Mouse (Mus musculus) CH12.LX (cell line): ENCODE measurements at regions not wholly inside any gene's neighbourhood (a gene's known extent, or its start where the extent isn't known, plus 50 kb on each side); places are given as distances from the start of the nearest gene placed in this dataset.

Source experiments
- CTCF ChIP-seq, 2 experiments: IDR thresholded peaks in 1 of 2; conservative IDR thresholded peaks in 1 of 2; 2 replicates each; pipeline ENCODE4 v1.5.1; 2011 to 2012; ENCODE audit warnings: low read depth in 2 of 2, low read length in 2 of 2, improper control_type of control experiment in 1 of 2, inconsistent platforms in 1 of 2, mild to moderate bottlenecking in 1 of 2, moderate library complexity in 1 of 2
- NRF1 ChIP-seq: IDR thresholded peaks from 2 replicates; pipeline ENCODE4 v1.6.1; 2014; ENCODE audit warnings: low read depth, mild to moderate bottlenecking, inconsistent platforms, low read length, improper control_type of control experiment, moderate library complexity
- POLR2AphosphoS2 ChIP-seq: IDR thresholded peaks from 2 replicates; pipeline ENCODE4 v1.6.1; 2011; ENCODE audit warnings: low read depth, low read length, improper control_type of control experiment

GRCm38 (mm10) chr6:139075433-139075832 is 417.1 kb upstream of the Igbp1b start:
- no peak for TF ChIP-seq POLR2AphosphoS2
- no peak for TF ChIP-seq CTCF (conservative IDR thresholded peaks at IDR 0.05 in 1 of 2, IDR thresholded peaks at IDR 0.05 in 1 of 2; ENCODE audit: low read depth in 2 of 2, low read length in 2 of 2)
- no peak for TF ChIP-seq NRF1
